Mouse (Mus musculus): Measurements from ENCODE around the gene Cldn2. TPM values are rescaled to one million over a fixed set of nuclear protein-coding genes. Genes with fewer than 3 reads are reported as not detected.

Gene Cldn2
- total and polyA plus RNA-seq, 3 experiments = not detected

GRCm38 (mm10) chrX:139814018-139814635 lies 13.5 kb downstream of the Cldn2 start (continued):
- no peak for TF ChIP-seq CTCF (IDR thresholded peaks at IDR 0.05 in 2 of 3, conservative IDR thresholded peaks at IDR 0.05 in 1 of 3; ENCODE audit: control insufficient read depth in 1 of 3, insufficient read depth in 1 of 3, low read depth in 2 of 3, low read length in 3 of 3, poor library complexity in 1 of 3, severe bottlenecking in 1 of 3)
- no peak for TF ChIP-seq MAZ (IDR thresholded peaks at IDR 0.05; ENCODE audit: low read depth, low read length)
- TF ChIP-seq GATA1 (IDR thresholded peaks at IDR 0.05; ENCODE audit: low read depth, low read length) = peak; percentile 100
- TF ChIP-seq TAL1 (IDR thresholded peaks at IDR 0.05; ENCODE audit: low read length) = peak; percentile 73
- TF ChIP-seq TCF12 (IDR thresholded peaks at IDR 0.05; ENCODE audit: low read depth, low read length) = peak; percentile 98
- peak; percentile 93 for TF ChIP-seq SIN3A (IDR thresholded peaks at IDR 0.05; ENCODE audit: low read length)
- peak; percentile 71; the same call in 1 of the 2 replicates for TF ChIP-seq TBP (IDR thresholded peaks at IDR 0.05; ENCODE audit: low read depth, low read length)
- 0 out of 2 replicates have a peak, but pooled peaks have one; percentile 34 for TF ChIP-seq E2F4 (IDR thresholded peaks at IDR 0.05; ENCODE audit: borderline replicate concordance, low read depth, low read length)
- TF ChIP-seq ZMIZ1 (IDR thresholded peaks at IDR 0.05; ENCODE audit: low read depth, low read length) = peak; percentile 64; the same call in 1 of the 2 replicates
- no peak; the same call in 1 of the 2 replicates for TF ChIP-seq MYC (IDR thresholded peaks at IDR 0.05; ENCODE audit: low read depth, low read length)
- TF ChIP-seq ZKSCAN1 (IDR thresholded peaks at IDR 0.05; ENCODE audit: low read depth, low read length) = no peak
- no peak; the same call in 1 of the 2 replicates for TF ChIP-seq CHD1 (IDR thresholded peaks at IDR 0.05; ENCODE audit: low read depth, low read length)
- peak; percentile 76 for TF ChIP-seq MXI1 (IDR thresholded peaks at IDR 0.05; ENCODE audit: low read depth, low read length)
- no peak for TF ChIP-seq POLR2AphosphoS5 (IDR thresholded peaks at IDR 0.05; ENCODE audit: borderline replicate concordance, low read depth, low read length)
- TF ChIP-seq MAFK (IDR thresholded peaks at IDR 0.05; ENCODE audit: borderline replicate concordance, low read depth, low read length) = peak; percentile 92; the same call in 1 of the 2 replicates
- TF ChIP-seq POLR2AphosphoS2 (IDR thresholded peaks at IDR 0.05; ENCODE audit: low read length) = no peak
- TF ChIP-seq ELF1 (IDR thresholded peaks at IDR 0.05; ENCODE audit: low read depth, low read length) = peak; percentile 65
- TF ChIP-seq CHD2 (IDR thresholded peaks at IDR 0.05; ENCODE audit: low read length) = peak; percentile 43

- H3K27me3 ChIP-seq (ENCODE audit: control insufficient read depth in 1 of 2, insufficient read depth in 2 of 2, low read length in 2 of 2) = no peaks in the 10 kb centered on the region
- H3K79me2 ChIP-seq (ENCODE audit: control insufficient read depth, insufficient read depth, low read length, poor library complexity) = no peaks in the 10 kb centered on the region
- TF ChIP-seq CHD2 (IDR thresholded peaks at IDR 0.05; ENCODE audit: low read length) (no peak), USF1 (IDR thresholded peaks at IDR 0.05; ENCODE audit: low read depth, low read length) (no peak), MAZ (IDR thresholded peaks at IDR 0.05; ENCODE audit: low read depth, low read length) (no peak), EP300 (IDR thresholded peaks at IDR 0.05; ENCODE audit: low read depth in 1 of 2, low read length in 2 of 2) (no peak), NELFE (IDR thresholded peaks at IDR 0.05; ENCODE audit: low read depth, low read length) (no peak), RAD21 (IDR thresholded peaks at IDR 0.05; ENCODE audit: low read depth, low read length) (no peak), HCFC1 (IDR thresholded peaks at IDR 0.05; ENCODE audit: low read depth, low read length) (no peak), TCF12 (IDR thresholded peaks at IDR 0.05; ENCODE audit: low read depth, low read length) (no peak), TBP (IDR thresholded peaks at IDR 0.05; ENCODE audit: low read depth, low read length) (no peak), ETS1 (IDR thresholded peaks at IDR 0.05; ENCODE audit: low read depth, low read length) (no peak), UBTF (IDR thresholded peaks at IDR 0.05; ENCODE audit: borderline replicate concordance, insufficient read depth, low read depth, low read length) (no peak), JUND (IDR thresholded peaks at IDR 0.05; ENCODE audit: low read depth, low read length) (no peak), MAFK (IDR thresholded peaks at IDR 0.05; ENCODE audit: borderline replicate concordance, low read depth, low read length) (no peak), POLR2AphosphoS2 (IDR thresholded peaks at IDR 0.05; ENCODE audit: low read length) (no peak), KAT2A (conservative IDR thresholded peaks at IDR 0.05; ENCODE audit: low read depth, low read length) (no peak)
- no peak overlapping the region for H3K4me3 ChIP-seq (ENCODE audit: control insufficient read depth in 1 of 2, insufficient read depth in 1 of 2, low read depth in 2 of 2, low read length in 2 of 2)
- no peak overlapping the region for H3K9ac ChIP-seq (ENCODE audit: control insufficient read depth, low read depth, low read length, poor library complexity, severe bottlenecking)
- peaks cover 0 to 57% of the 10 kb centered on the region in 2 experiments; a peak in 2 of 4 replicates for H3K36me3 ChIP-seq (ENCODE audit: control insufficient read depth in 1 of 2, insufficient read depth in 2 of 2, low read length in 2 of 2)
- no peak for DNase-seq (ENCODE audit: low read depth, low spot score)
- no peaks in the 10 kb centered on the region for H3K9me3 ChIP-seq (replicated peaks; ENCODE audit: insufficient read depth, low read length)
- peak overlapping the region; percentile 87 for H3K27ac ChIP-seq (ENCODE audit: control insufficient read depth, low read depth, low read length)
- H3K4me1 ChIP-seq (ENCODE audit: control insufficient read depth in 1 of 2, insufficient read depth in 2 of 2, low read length in 2 of 2) = peaks cover 28 to 52% of the 10 kb centered on the region in 2 experiments
Observed at GRCm38 (mm10) chrX:139815201-139815600, 14.6 kb downstream of the Cldn2 start.
